Comparison of ENCODE assay signal across 8 mouse cellular contexts in genomic region chr11:17212141-17212495, GRCm38 (mm10). TPM values are rescaled to one million over a fixed set of nuclear protein-coding genes. Genes with fewer than 3 reads are reported as not detected.
DNase-seq lines count a peak whose midpoint lies in the region; ATAC-seq lines count a peak whose summit lies in the region.

No protein-coding gene starts in this region.

- H3K4me3 ChIP-seq in neural tube, embryonic 11.5 days (ENCODE audit: low read depth, low read length): peak overlapping the region; percentile 88
- peak overlapping the region; percentile 94 for H3K4me3 ChIP-seq in embryonic facial prominence, embryonic 12.5 days
- H3K4me3 ChIP-seq in limb, embryonic 12.5 days (replicated peaks): peak overlapping the region; percentile 90
- peak overlapping the region; percentile 72 for H3K4me3 ChIP-seq in neural tube, embryonic 13.5 days

- peak overlapping the region; percentile 70 for H3K4me2 ChIP-seq in neural tube, embryonic 11.5 days (ENCODE audit: low read depth)
- H3K4me2 ChIP-seq in embryonic facial prominence, embryonic 12.5 days (replicated peaks): peak overlapping the region; percentile 74
- peak overlapping the region; percentile 67 for H3K4me2 ChIP-seq in limb, embryonic 12.5 days
- H3K4me2 ChIP-seq in neural tube, embryonic 13.5 days: peak overlapping the region; percentile 68

- peak overlapping the region; percentile 77 for H3K9ac ChIP-seq in neural tube, embryonic 11.5 days (ENCODE audit: low read length)
- peak overlapping the region; percentile 73 for H3K9ac ChIP-seq in embryonic facial prominence, embryonic 12.5 days
- peak overlapping the region; percentile 68 for H3K9ac ChIP-seq in limb, embryonic 12.5 days (replicated peaks)
- peak overlapping the region; percentile 85 for H3K9ac ChIP-seq in neural tube, embryonic 13.5 days

- ATAC-seq in neural tube, embryonic 11.5 days (ENCODE audit: insufficient read depth, low FRiP score, low TSS enrichment): no peak
- ATAC-seq in embryonic facial prominence, embryonic 12.5 days (ENCODE audit: insufficient number of reproducible peaks, insufficient read depth, low FRiP score, low TSS enrichment): no peak
- ATAC-seq in limb, embryonic 12.5 days (ENCODE audit: insufficient number of reproducible peaks, insufficient read depth, low FRiP score, low TSS enrichment, low read depth): no peak
- ATAC-seq in neural tube, embryonic 13.5 days (ENCODE audit: low read depth): no peak

- no peaks in the 10 kb centered on the region for H3K27me3 ChIP-seq in neural tube, embryonic 11.5 days (ENCODE audit: control insufficient read depth, insufficient read depth, low read length)
- no peaks in the 10 kb centered on the region for H3K27me3 ChIP-seq in embryonic facial prominence, embryonic 12.5 days
- H3K27me3 ChIP-seq in limb, embryonic 12.5 days: no peaks in the 10 kb centered on the region
- no peaks in the 10 kb centered on the region for H3K27me3 ChIP-seq in neural tube, embryonic 13.5 days

- peak overlapping the region; percentile 47; the same call in 1 of the 2 replicates for H3K27ac ChIP-seq in neural tube, embryonic 11.5 days (ENCODE audit: low read depth, low read length)
- H3K27ac ChIP-seq in embryonic facial prominence, embryonic 12.5 days: 0 out of 2 replicates have a peak overlapping the region, but pooled peaks have one; percentile 31
- H3K27ac ChIP-seq in limb, embryonic 12.5 days: peak overlapping the region; percentile 84
- peak overlapping the region; percentile 83 for H3K27ac ChIP-seq in neural tube, embryonic 13.5 days (replicated peaks)

- no peaks in the 10 kb centered on the region for H3K4me1 ChIP-seq in neural tube, embryonic 11.5 days (ENCODE audit: control insufficient read depth, insufficient read depth, low read length)
- H3K4me1 ChIP-seq in embryonic facial prominence, embryonic 12.5 days: peaks cover 20% of the 10 kb centered on the region
- peaks cover 18% of the 10 kb centered on the region for H3K4me1 ChIP-seq in limb, embryonic 12.5 days (replicated peaks)
- H3K4me1 ChIP-seq in neural tube, embryonic 13.5 days (replicated peaks): peaks cover 29% of the 10 kb centered on the region

- no peaks in the 10 kb centered on the region for H3K9me3 ChIP-seq in neural tube, embryonic 11.5 days (ENCODE audit: control insufficient read depth, low read length)
- no peaks in the 10 kb centered on the region for H3K9me3 ChIP-seq in embryonic facial prominence, embryonic 12.5 days
- H3K9me3 ChIP-seq in limb, embryonic 12.5 days: no peaks in the 10 kb centered on the region
- H3K9me3 ChIP-seq in neural tube, embryonic 13.5 days: no peaks in the 10 kb centered on the region

- no peak for DNase-seq in neural tube, embryonic 11.5 days (ENCODE audit: low spot score)
- DNase-seq in neural tube, embryonic 10.5 days (ENCODE audit: extremely low spot score, low spot score): no peak
- no peak for DNase-seq in thymus, postnatal 14 days
- no peak for DNase-seq in spleen, postnatal 10 days (ENCODE audit: low spot score in 2 of 2)
- no peak for DNase-seq in embryo, embryonic 9.5 days (ENCODE audit: extremely low spot score)

- H3K36me3 ChIP-seq in neural tube, embryonic 11.5 days (ENCODE audit: control insufficient read depth, insufficient read depth, low read length): no peaks in the 10 kb centered on the region
- H3K36me3 ChIP-seq in embryonic facial prominence, embryonic 12.5 days: peaks cover 15% of the 10 kb centered on the region
- peaks cover 20% of the 10 kb centered on the region for H3K36me3 ChIP-seq in limb, embryonic 12.5 days
- H3K36me3 ChIP-seq in neural tube, embryonic 13.5 days: peaks cover 15% of the 10 kb centered on the region

- WGBS in neural tube, embryonic 11.5 days: 3% methylated on average over 10 of the region's 10 CpGs
- WGBS in embryonic facial prominence, embryonic 12.5 days: 3% methylated on average over 10 of the region's 10 CpGs
- 2% methylated on average over 10 of the region's 10 CpGs for WGBS in limb, embryonic 12.5 days
- WGBS in neural tube, embryonic 13.5 days: 2% methylated on average over 10 of the region's 10 CpGs

RNA-seq across cellular contexts. Expression of gene Pno1, which starts 0.8 kb away (rescaled TPM):
- polyA plus RNA-seq in neural tube, embryonic 11.5 days (2014; fragmentation: Nextera tagmentation; extraction: Ambion mirVana): 90.5 and 96.5 TPM in 2 replicates
- 73.5 and 84.5 TPM in 2 replicates for polyA plus RNA-seq in embryonic facial prominence, embryonic 12.5 days (2016; fragmentation: Nextera tagmentation; extraction: Ambion mirVana)
- polyA plus RNA-seq in limb, embryonic 12.5 days (2016; fragmentation: Nextera tagmentation; extraction: Ambion mirVana): 87.0 and 88.6 TPM in 2 replicates
- polyA plus RNA-seq in neural tube, embryonic 13.5 days (2015; fragmentation: Nextera tagmentation; extraction: Ambion mirVana): 52.3 and 55.3 TPM in 2 replicates

RNA-seq across cellular contexts. Expression of gene Wdr92, which starts 30.2 kb away (rescaled TPM):
- polyA plus RNA-seq in neural tube, embryonic 11.5 days (2014; fragmentation: Nextera tagmentation; extraction: Ambion mirVana): 30.5 and 32.7 TPM in 2 replicates
- polyA plus RNA-seq in embryonic facial prominence, embryonic 12.5 days (2016; fragmentation: Nextera tagmentation; extraction: Ambion mirVana): 26.4 and 28.9 TPM in 2 replicates
- polyA plus RNA-seq in limb, embryonic 12.5 days (2016; fragmentation: Nextera tagmentation; extraction: Ambion mirVana): 28.3 and 30.6 TPM in 2 replicates
- 20.9 and 21.1 TPM in 2 replicates for polyA plus RNA-seq in neural tube, embryonic 13.5 days (2015; fragmentation: Nextera tagmentation; extraction: Ambion mirVana)

RNA-seq across cellular contexts. Expression of gene C1d, which starts 45.3 kb away (rescaled TPM):
- polyA plus RNA-seq in neural tube, embryonic 11.5 days (2014; fragmentation: Nextera tagmentation; extraction: Ambion mirVana): 114 and 122 TPM in 2 replicates
- polyA plus RNA-seq in embryonic facial prominence, embryonic 12.5 days (2016; fragmentation: Nextera tagmentation; extraction: Ambion mirVana): 106 and 113 TPM in 2 replicates
- polyA plus RNA-seq in limb, embryonic 12.5 days (2016; fragmentation: Nextera tagmentation; extraction: Ambion mirVana): 103 and 108 TPM in 2 replicates
- polyA plus RNA-seq in neural tube, embryonic 13.5 days (2015; fragmentation: Nextera tagmentation; extraction: Ambion mirVana): 129 and 140 TPM in 2 replicates

RNA-seq across cellular contexts. Expression of gene Ppp3r1, which starts 53.1 kb away (rescaled TPM):
- polyA plus RNA-seq in neural tube, embryonic 11.5 days (2014; fragmentation: Nextera tagmentation; extraction: Ambion mirVana): 115 and 118 TPM in 2 replicates
- polyA plus RNA-seq in embryonic facial prominence, embryonic 12.5 days (2016; fragmentation: Nextera tagmentation; extraction: Ambion mirVana): 92.3 and 95.1 TPM in 2 replicates
- 86.9 and 88.6 TPM in 2 replicates for polyA plus RNA-seq in limb, embryonic 12.5 days (2016; fragmentation: Nextera tagmentation; extraction: Ambion mirVana)
- polyA plus RNA-seq in neural tube, embryonic 13.5 days (2015; fragmentation: Nextera tagmentation; extraction: Ambion mirVana): 188 and 202 TPM in 2 replicates

Comparison
In these comparisons a context has a peak if more than half of its experiments do, and no peak if none do; other contexts are left out.
1. H3K27ac ChIP-seq: peak in every context shown above with its lines; median percentile 84 in limb, embryonic 12.5 days; 83 in neural tube, embryonic 13.5 days; 47 in neural tube, embryonic 11.5 days; 31 in embryonic facial prominence, embryonic 12.5 days.